Mouse (Mus musculus) mature B cell (primary cell): ENCODE results near the gene Zbtb4.

Experiments
- in situ Hi-C: fragments of 300-500 bp; cut with MboI; formaldehyde crosslinking; loops from 2 replicates; pipeline ENCODE4 v1.14.3; 2019

Gene Zbtb4

GRCm38 (mm10) chr11:69800392-69801197 is 34.9 kb downstream of the Zbtb4 start:
- in situ Hi-C loops, result no loop called here

- in situ Hi-C loops, result no loop called here
These were observed 35.8 kb downstream of the Zbtb4 start, which contains the start of gene Fgf11 for GRCm38 (mm10) chr11:69801379-69801977. Gene Fgf11, minus strand, starts transcription at chr11:69801857.

- in situ Hi-C loops, result no loop called here
These were observed 37.0 kb downstream of the Zbtb4 start for GRCm38 (mm10) chr11:69802648-69803105.

- in situ Hi-C loops, result no loop called here
These were observed 37.6 kb downstream of the Zbtb4 start for GRCm38 (mm10) chr11:69803328-69803727.

- in situ Hi-C loops, result no loop called here
These were observed 38.3 kb downstream of the Zbtb4 start for GRCm38 (mm10) chr11:69803786-69804651.

- in situ Hi-C loops, result no loop called here
These were observed 38.9 kb downstream of the Zbtb4 start for GRCm38 (mm10) chr11:69804652-69804940.

- in situ Hi-C loops, result no loop called here
These were observed 39.5 kb downstream of the Zbtb4 start, which contains the start of gene Tmem102 for GRCm38 (mm10) chr11:69804972-69805909. Gene Tmem102, minus strand, starts transcription at chr11:69805624.

- in situ Hi-C loops, result no loop called here
These were observed 40.7 kb downstream of the Zbtb4 start for GRCm38 (mm10) chr11:69806378-69806777.

GRCm38 (mm10) chr11:69807641-69808040 is 41.9 kb downstream of the Zbtb4 start:
- in situ Hi-C loops, result no loop called here

- in situ Hi-C loops, result no loop called here
These were observed 44.6 kb downstream of the Zbtb4 start for GRCm38 (mm10) chr11:69810280-69810679.

GRCm38 (mm10) chr11:69815155-69815554 is 49.4 kb downstream of the Zbtb4 start, which contains the start of gene Gm39566:
Gene Gm39566, minus strand, starts transcription at chr11:69815298.
- in situ Hi-C loops, result no loop called here

- in situ Hi-C loops, result no loop called here
These were observed 50.8 kb downstream of the Zbtb4 start for GRCm38 (mm10) chr11:69816520-69816919.

GRCm38 (mm10) chr11:69818365-69818764 is 52.7 kb downstream of the Zbtb4 start, which contains the start of gene Spem2:
Gene Spem2, minus strand, starts transcription at chr11:69818465.
- in situ Hi-C loops, result no loop called here

- in situ Hi-C loops, result no loop called here
These were observed 53.2 kb downstream of the Zbtb4 start for GRCm38 (mm10) chr11:69818871-69819270.

- in situ Hi-C loops, result no loop called here
These were observed 56.4 kb downstream of the Zbtb4 start, which contains the start of gene Spem1 for GRCm38 (mm10) chr11:69822080-69822479. Gene Spem1, minus strand, starts transcription at chr11:69822180.

- in situ Hi-C loops, result no loop called here
These were observed 57.7 kb downstream of the Zbtb4 start for GRCm38 (mm10) chr11:69823456-69823855.

GRCm38 (mm10) chr11:69828832-69829231 is 63.1 kb downstream of the Zbtb4 start:
- in situ Hi-C loops, result no loop called here

- in situ Hi-C loops, result no loop called here
These were observed 67.8 kb downstream of the Zbtb4 start for GRCm38 (mm10) chr11:69833554-69833953.
